Mouse (Mus musculus) heart, adult 2 months (tissue): ENCODE data around the gene Cd163l1.

Source experiments
- CTCF ChIP-seq: fragments of 200-600 bp; IDR thresholded peaks from 2 replicates; pipeline ENCODE4 v1.8.1; 2022; ENCODE audit warnings: antibody characterized with exemption, mild to moderate bottlenecking, moderate library complexity
- EP300 ChIP-seq: fragments of 200-500 bp; IDR thresholded peaks from 2 replicates; pipeline ENCODE4 v1.6.1; 2011; ENCODE audit warnings: low read depth, low read length, control low read depth; ENCODE audit not compliant: insufficient read depth
- POLR2A ChIP-seq: fragments of 200-500 bp; IDR thresholded peaks from 2 replicates; pipeline ENCODE4 v1.6.1; 2011; ENCODE audit warnings: mild to moderate bottlenecking, low read depth, low read length, control low read depth; ENCODE audit not compliant: insufficient read depth

DNA sequence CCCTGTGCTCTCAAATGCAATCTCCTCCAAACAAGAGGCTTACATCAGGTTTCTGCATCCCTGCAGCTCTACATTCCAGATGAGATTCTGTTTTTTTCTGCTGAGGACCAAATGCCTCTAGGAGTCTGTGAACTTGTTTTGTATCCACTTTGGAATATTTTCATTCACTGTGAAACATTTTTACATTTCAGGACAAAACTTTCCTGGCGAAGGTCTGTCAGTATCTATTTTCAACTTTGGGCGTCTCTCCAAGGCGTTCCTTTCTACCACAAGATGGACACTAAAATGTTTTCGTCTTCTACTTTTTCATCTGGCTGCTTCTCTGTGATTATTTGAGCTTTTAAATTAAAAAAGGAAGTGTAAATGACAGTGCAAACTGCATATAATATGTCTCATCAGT is 24.0 kb upstream of the Cd163l1 start:
- TF ChIP-seq CTCF (no peak), POLR2A (no peak), EP300 (no peak)
